Mouse (Mus musculus) frontal cortex, postnatal 36 days (tissue): Measurements from ENCODE around the gene Gm49355.
"Not testable (repeated sequence)": the region's sequence is repeated elsewhere in the genome, so short reads cannot be mapped to it uniquely, and the experiment has no call there.

Experiments
- DNase-seq, 2 experiments: peaks; one replicate each; pipeline ENCODE4 v3.0.0; 2022; ENCODE audit warnings: low spot score in 2 of 2

Gene Gm49355

DNA sequence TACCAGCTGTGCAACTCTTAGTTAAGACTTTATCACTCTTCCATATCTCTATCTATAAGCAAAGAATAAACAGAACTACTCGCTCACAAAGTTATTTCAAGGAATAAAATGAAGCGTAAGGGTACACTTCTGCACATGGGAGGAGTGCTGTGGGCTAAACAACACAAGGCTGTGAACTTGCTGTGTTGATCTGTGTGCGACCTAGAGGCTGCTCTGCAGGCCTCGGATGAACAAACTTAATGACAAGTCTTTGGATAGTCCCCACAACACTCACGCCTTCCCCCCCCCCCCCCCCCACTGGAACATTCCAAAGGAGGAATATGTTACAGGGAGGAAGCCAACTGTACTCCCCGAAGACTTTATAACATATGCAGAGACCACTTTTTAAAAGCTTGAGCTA is at the start of gene Gm49355:
Gm49355 (plus strand) TSS at position 336 of the 400 bp plus-strand sequence.
- no peak for DNase-seq

DNA sequence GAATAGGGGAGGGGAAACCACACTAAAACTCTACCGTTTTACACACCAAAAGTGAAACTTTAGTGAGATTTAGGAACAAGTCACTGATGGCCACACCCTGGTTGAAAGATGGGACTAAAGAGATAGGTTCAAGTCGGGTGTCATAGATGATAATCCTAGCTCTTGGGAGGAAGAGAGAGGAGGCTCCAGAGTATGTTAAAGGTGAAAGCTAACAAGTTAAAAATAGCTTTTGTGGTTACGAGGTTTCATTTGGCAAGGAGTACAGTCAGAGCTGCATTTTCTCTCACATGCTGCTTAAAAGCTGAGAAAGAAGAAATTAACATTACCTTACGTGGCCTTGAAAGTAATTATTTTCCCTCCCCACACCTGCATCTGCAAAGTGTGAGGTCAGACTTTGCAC is 40.0 kb upstream of the Gm49355 start:
- no peak for DNase-seq

DNA sequence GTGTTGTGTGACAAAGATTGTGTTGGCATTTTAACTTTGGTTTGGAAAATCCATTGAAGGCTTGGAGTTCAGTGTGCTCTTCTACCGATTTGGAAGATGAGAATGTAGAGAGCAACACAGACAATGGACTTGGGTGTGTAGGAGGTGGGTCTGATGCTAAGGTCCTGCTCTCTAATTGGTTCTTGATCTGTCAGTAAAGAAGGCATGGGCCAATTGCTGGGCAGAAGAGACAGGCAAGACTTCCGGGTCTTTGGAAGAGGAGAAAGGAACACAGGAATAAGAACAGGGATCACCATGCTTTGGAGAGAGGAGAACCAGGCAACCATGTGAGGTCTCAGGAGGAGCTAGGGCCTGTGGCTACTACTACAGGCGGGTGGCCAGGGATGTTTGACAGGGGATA is 7.7 kb upstream of the Gm49355 start:
- DNase-seq, result no peak

DNA sequence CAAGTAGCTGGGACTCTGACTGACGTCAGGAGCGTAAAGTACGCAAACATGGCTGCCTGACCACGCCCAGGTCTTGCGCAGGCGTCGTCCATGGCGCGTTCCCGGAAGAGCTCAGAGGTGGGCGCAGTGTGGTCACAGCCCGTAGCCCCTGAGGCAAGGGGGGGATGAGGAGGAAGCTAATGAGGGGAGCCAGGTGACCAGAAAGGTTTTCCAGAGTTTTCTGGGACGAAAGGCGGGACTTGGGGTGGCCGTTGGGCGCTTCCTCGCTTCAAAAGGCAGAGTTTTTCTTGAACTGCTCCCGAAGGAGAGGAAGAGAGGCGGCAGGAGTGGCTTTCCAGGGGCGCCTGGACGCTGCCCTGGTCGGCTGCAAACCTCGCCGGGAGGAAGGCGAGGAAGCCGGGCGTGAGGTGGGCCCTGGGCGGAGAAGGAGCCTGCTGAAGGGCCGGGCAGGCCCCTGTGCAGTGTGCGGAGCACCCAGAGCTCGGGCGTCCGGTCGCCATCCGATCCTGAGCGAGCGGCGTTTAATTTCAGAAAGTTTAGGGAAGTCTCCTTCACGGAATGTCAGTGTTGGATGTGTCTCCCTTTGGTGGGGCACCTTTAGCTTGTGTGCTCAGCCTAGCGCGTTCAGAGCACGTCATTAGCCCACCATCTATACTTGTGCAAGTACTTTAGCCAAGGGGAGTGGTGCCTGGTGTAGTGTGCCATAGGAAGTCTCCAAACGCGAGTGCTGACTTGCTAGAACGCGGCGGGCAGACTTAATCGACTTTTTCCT is 551 bp downstream of the Gm49355 start, which contains the start of gene 3830406C13Rik:
3830406C13Rik (plus strand) TSS at position 33 of the 772 bp plus-strand sequence.
- DNase-seq, result peak; percentile 85 to 90

DNA sequence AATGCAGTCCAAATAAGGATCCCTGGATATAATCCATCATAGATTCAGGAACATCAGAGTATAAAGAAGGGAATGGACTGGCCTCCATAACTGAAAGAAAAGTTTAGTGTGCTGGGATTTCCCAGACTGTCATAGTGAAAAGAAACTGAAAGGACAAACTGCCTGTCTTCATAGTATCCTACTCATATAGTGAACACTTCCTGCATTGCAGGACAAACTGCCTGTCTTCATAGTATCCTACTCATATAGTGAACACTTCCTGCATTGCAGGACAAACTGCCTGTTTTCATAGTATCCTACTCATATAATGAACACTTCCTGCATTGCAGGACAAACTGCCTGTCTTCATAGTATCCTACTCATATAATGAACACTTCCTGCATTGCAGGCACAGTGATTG is 6.0 kb downstream of the Gm49355 start:
- not testable (repeated sequence) for DNase-seq

DNA sequence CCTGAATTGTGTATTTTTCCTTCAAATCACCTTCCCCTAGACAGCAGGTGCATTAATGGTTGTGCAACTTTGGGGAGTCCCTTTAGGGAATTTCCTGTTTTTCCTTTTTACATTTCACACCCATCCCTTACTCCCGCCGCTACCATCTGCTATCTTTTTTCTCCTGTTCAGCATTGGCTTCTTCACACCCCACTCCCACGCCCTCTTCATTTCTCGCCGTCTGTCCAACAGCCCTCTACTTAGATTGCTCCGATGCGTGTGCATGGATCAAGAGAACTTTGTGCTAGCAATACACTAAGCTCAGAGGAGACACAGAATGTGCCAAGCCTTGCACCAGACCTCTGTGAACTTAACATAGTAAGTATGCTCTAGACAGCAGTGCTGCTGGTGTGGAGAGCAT is 12.6 kb downstream of the Gm49355 start:
- peak; percentile 77 to 85 for DNase-seq

DNA sequence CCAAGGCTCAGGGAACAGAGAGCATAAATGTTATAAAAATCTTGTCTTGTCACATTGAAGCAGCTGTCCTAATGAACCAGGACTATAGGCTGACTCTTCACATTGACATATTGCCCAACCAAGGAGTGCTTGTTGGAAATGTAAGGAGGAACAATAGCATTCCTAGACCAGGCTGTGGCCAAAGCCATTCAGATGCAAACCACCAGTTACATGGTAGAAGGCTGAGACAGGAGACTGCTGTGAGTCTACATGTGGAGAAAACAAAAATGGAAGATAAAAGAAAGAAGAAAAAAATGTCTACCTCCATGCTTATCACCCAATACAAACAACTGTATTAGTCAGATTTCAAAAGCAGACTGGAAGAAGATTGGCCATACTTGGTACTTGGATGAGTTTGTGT is 15.4 kb downstream of the Gm49355 start:
- no peak for DNase-seq

DNA sequence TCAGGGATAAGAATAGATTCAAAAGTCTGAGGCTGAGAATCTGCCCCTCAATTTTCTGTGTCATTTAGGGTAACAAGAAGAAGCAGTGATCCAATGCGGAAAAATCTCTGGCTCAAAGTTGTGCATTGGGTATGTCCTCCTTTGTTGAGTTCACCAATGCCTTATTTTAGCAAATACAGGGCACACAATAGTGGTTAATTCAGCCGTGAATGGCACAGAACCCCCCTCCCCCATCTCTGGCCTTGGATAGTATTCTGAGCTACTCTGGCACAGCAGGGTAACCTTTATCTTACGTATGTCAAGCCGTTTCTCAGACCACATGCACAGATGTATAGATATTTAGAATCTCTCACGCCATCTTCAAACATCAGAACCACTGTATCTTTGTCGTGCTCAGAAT is 15.9 kb downstream of the Gm49355 start:
- no peak for DNase-seq

DNA sequence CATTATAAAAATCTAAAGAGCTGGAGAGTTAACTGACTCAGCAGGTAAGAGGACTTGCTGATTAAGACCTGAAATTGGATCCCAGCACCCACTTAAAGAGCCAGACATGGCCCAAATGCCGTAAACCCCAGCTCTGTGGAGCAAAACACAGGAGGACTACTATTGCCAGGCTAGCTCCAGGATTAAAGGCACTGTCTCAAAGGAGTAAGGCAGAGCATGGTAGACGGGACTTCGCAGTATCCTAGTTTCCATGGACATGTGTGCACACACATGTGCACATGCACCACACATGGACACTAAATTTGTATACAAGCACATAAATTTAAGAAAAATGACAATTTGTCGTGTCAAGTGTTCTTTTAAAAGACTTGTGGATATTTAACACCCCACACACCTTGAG is 16.5 kb downstream of the Gm49355 start:
- no peak for DNase-seq

DNA sequence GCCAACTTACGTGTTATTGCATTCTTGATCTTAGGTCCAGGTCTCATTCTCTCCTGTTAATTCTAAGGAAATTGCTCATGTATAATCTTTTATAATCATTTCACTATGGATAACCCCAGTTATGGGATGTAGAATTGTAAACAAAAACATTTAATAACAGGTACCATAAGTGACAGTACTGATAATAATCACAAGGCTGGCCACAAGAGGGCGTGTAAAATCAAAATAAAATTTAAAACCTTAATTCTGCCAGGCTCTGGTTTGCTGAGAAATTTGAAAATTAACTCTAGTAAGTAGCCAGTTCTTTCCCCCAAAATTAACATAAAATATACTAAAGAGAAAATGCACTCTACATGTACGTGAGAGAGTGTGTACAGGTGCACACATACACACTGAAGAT is 16.9 kb downstream of the Gm49355 start:
- peak in 1 of 2 experiments; percentile 49 for DNase-seq

DNA sequence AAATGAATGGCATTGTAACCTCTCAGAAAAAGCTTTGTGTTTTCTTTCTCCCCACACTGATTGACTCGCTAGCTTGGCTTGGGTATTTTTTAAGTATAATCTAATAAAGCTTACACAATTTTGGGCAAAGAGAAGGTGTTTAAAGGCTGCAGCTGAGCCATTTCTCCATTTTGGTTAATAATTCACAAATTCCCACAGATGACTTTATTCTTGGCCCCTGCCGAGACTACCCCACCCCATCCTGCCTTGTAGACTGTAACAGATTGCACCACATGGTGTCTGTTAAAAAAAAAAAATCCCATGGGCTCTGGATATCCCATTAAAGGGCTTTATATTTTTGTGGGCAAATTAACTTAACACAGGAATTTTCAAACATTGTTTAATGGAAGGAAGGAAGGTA is 19.3 kb downstream of the Gm49355 start:
- no peak for DNase-seq

DNA sequence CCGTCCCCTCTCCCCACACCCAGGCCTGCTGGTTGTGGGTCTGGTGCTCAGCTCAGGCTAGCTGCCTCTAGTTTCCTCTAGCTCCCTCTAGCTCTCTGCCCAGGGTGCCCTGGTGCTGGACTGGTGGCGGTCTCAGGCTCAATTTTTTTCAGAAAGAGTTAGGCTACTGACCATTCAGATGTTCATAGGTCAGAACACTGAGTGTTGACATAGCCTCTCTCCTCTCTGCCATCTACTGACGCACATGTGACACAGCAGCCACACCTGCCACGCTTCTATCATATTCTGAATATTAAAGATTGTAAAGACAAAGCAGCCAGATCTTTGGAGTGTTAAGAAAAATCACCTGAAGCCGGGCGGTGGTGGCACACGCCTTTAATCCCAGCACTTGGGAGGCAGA is 49.8 kb downstream of the Gm49355 start:
- no peak for DNase-seq

DNA sequence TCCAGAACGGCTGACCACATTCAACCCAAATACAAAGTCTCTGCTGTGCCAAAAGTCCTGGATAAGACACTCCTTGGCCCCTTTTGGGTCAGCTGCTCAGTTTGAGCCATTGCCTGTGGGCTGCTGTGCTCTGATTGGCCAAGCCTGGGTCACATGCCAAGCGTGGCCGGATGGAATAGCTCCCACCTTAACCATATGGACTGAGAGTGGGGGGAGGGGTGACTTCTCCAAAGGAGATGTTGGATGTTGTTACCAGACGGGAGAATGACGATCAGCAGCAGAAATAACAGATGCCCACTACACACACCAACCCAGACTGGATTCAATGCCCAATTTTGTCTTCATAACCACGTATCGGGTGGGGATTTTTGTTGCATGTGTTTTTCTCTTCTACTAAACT is 51.1 kb downstream of the Gm49355 start:
- DNase-seq, result no peak

DNA sequence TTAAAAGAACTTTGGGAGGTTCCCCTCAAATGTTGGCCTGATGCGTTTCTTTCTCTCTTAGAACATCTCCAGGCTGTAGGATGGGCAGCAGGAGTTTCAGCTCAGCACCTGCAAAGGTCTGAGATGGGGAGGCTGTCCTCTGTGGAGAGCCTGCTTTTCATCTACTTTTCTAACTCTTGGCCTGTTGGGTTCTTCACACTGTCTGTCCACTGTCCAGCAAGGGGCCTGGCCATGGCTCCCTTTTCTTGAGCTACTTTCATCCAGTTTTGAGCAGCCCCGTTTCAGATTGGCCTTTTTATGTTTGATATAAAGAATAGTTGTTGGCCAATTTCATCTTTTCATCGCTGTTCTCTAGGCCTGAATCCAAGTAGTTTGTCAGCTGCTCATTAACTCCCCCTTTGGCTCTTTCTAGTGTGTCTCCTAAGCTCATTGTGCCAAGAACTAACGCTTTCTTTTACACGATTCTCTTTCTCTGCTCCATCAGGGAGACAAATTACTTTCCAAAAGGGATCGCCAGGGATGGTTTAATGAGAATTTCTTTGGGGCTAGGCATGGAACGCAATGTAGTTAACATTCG is 53.7 kb downstream of the Gm49355 start:
- peak; percentile 17 to 43 for DNase-seq

DNA sequence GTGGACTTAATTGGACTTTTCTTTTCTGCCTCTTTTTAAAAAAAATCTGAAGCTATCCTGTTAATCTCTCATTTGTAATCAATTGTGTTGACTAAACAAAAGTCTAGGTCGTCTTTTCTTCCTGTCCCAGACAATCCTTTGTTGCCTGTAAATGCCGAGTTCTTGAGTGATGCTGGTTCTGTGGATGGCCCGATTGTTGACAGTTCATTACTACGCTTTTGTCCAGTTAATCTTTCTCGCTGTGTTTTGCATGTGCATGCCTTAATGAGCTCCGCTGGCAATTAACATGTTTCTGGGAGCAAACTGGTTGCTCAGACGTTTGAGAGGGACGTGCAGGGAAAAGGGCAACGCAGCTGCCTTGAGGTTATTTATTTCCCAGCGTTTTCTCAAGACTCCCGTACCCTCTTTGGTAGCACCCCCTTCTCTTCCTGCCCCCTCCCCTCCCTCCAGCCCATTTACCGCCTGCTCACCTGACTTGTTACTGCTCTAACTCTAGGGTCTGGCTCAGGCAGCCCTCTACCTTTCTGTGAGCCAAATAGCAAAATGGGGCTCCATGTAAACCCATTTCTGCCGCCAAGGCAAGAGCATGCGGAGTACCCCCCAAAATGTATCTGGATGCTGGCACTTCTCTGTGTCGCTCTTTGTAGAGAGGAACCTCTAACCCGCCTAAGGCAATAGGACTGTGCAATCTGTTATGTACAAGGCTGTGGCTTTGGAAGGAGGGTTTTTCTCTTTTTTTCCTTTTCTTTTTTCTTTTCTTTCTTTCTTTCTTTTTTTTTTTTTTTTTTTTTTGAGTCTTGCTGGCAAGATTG is 54.4 kb downstream of the Gm49355 start:
- DNase-seq, result peak in 1 of 2 experiments; percentile 19

DNA sequence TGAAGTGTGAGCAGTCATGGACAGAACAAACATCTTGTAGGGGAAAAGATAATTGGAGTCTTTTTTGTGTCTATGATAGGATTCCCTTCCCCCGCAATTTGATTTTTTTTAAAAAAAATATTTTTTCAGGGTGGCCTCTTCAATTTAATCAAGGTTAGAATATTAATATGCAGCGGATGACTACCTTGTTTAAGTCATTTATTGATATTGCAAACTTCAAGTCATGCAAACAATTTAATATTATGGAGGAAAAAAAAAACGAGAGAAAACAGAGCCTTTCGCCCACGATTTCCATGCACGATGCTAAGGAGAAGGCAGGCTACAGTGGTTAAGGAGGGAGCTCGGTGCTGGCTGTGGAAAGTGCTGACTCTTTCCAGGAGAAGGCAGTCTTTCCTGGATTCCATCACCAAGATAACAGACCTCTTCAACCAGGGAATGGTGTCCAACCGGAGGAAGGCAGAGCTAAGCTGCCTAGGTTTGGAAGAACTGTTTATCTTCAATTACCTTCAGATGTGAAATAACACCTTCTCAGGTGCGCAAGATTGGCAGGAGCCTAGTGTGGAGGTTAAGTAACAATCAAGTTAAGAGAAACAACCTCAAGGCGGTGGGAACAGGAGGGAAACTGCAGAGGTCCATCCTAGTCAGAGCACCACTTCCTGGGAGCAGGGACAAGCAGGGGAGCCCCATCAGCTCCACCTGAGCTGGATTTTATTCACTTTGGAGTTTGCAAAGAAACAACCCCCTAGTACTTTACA is 55.2 kb downstream of the Gm49355 start:
- DNase-seq, result no peak

DNA sequence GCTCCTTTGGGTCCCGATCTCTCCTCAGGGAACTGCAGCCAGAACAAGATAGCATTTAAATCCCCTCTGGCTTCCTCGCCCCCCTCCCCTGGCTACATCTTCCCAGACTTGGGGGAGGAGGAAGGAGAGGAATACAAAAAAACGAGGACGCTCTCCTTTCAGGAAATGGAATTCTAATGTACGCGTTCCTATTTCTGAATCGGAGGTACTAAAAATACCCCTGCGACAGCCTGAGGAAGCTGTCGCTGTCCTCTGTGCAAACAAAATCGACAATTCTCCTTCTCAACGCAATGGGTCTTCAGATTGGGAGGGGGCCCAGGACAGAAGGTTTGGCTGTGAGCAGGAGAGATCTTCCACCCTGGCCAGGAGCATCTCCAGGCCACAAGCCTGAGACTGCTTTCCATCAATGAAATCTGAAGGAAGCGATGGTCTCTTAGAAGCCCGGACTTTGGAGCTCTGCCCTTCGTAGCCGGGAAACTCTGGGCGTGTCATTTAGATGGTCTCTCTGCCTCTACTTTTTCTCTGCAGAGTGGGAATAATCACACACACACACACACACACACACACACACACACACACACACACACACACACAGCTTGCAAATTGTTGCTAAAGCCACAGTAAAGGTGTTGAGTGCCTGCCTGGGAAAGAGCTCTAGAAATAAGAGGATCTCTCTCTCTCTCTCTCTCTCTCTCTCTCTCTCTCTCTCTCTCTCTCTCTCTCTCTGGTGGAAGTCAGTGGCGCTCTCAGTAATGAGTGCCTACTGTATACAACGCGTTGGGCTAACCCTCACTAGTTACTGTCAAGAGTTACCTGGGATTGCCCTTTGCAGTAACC is 56.7 kb downstream of the Gm49355 start:
- DNase-seq, result peak; percentile 21 to 47

DNA sequence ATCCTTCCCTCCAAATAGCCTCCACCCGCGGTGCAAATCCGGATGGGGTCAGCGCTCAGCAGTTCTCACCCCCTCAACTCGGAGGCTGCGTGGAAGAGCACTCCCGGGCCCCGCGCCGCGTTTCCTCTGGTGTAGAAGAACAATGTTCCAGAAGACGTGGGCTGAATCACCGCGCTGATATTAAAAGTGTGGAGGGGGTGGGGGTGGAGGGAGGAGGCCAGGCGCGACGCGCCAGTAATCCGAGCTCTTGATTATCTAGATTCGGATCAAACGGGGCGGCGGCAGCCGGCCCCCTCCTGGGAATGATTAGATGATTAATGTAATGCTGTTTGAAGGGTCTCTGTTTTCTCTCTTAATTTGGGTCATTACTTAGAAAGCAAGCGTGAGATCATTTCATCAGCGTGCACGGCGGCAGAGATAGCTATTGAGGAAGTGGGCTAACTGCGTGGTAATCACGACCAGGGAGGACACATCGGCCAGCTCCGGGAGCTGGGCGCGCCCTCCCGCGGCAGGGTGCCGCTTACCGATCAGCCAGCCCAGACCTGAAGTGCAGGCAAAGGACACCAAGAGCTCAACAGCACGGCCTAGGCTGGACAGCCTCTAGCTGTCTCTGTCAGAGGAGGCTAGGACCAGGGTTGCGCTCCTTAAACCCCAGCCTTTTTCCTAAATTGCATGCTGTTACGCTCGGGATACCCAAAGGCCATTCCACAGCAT is 57.5 kb downstream of the Gm49355 start:
- DNase-seq, result peak; percentile 16 to 34

DNA sequence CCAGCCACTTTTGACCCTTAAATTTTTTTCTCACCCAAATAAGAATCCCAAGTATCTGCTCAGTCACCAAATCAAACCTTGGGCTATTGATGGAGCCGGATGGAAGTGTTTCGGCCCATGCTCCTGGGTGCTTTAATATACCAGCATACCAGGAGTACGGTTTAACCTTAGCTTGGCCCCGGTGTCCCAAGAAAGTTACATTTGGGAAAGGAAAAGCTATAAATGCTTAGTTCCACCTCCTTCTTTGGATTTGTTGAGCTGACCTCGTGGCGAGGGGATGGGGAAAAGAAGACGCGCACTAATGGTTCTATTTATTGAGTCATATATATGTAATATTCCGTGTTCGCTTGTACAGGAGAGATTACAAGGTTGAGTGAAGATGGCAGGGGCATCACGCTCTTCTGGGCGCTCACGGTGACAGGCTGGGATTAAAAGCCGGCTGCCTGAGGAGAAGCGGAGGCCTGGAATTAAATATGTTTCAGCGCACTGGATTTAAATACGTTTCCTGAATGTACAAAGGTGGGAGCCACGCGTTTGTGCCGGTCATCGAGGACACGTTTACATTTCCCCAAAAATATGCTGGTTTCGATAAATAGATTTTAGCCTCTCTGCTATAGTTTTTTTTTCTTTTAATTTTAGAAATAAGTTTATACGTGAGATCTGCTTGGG is 58.1 kb downstream of the Gm49355 start:
- DNase-seq, result no peak
